Comparison of ENCODE assay signal across 8 mouse cellular contexts in genomic region chr14:32159690-32160246, GRCm38 (mm10). TPM values are rescaled to one million over a fixed set of nuclear protein-coding genes. Genes with fewer than 3 reads are reported as not detected.
DNase-seq lines count a peak whose midpoint lies in the region; ATAC-seq lines count a peak whose summit lies in the region.

TSS of gene Ncoa4 (plus strand) at chr14:32159865.

- no peaks in the 10 kb centered on the region for H3K9me3 ChIP-seq in hindbrain, embryonic 15.5 days

- peak within 1 kb of the TSS; percentile 78 for H3K4me3 ChIP-seq in hindbrain, embryonic 15.5 days

- WGBS in hindbrain, embryonic 15.5 days, result under 1% methylated on average over 40 of the region's 40 CpGs

- H3K4me1 ChIP-seq in hindbrain, embryonic 15.5 days (replicated peaks), result peaks cover 24% of the 10 kb centered on the region

- peak; percentile 97 for DNase-seq in T-cell, adult 2 months (ENCODE audit: low spot score)
- peak; percentile 98 to 99 for DNase-seq in cerebellum, postnatal 36 days
- peak; percentile 98 to 99 for DNase-seq in frontal cortex, postnatal 36 days (ENCODE audit: low spot score in 2 of 2)
- peak; percentile 98 for DNase-seq in left cerebral cortex, adult 11 months (ENCODE audit: low spot score)
- DNase-seq in lung, postnatal 4 days, result peak; percentile 98 to 99
- DNase-seq in retina, postnatal 7 days (ENCODE audit: low read depth, low spot score), result peak; percentile 100
- peak; percentile 98 for DNase-seq in urinary bladder, adult 2 months (ENCODE audit: low spot score)

- peak within 1 kb of the TSS; percentile 85 for H3K27ac ChIP-seq in hindbrain, embryonic 15.5 days (replicated peaks)

- peak; percentile 97 for ATAC-seq in hindbrain, embryonic 15.5 days (ENCODE audit: low FRiP score, low read depth)

- H3K36me3 ChIP-seq in hindbrain, embryonic 15.5 days, result no peaks in the 10 kb centered on the region

- H3K9ac ChIP-seq in hindbrain, embryonic 15.5 days, result peak within 1 kb of the TSS; percentile 87

- H3K27me3 ChIP-seq in hindbrain, embryonic 15.5 days, result no peaks in the 10 kb centered on the region

- H3K4me2 ChIP-seq in hindbrain, embryonic 15.5 days, result peak within 1 kb of the TSS; percentile 79

RNA-seq across cellular contexts. Expression of gene Ncoa4, which starts in this region (rescaled TPM):
- polyA plus RNA-seq in hindbrain, embryonic 15.5 days (2015; fragmentation: Nextera tagmentation; extraction: Ambion mirVana), result 95.6 and 103 TPM in 2 replicates
- 77.0 and 77.6 TPM in 2 replicates for polyA plus RNA-seq in urinary bladder, adult 2 months (2012; rRNA removed)

Comparison
In these comparisons a context has a peak if more than half of its experiments do, and no peak if none do; other contexts are left out.
1. Peak in every context shown above with its lines: DNase-seq, ATAC-seq, H3K4me3 ChIP-seq and H3K27ac ChIP-seq.